Mouse (Mus musculus) CH12.LX (cell line): ENCODE results near the gene Mettl24.

Source experiments
- CHD1 ChIP-seq: IDR thresholded peaks from 2 replicates; pipeline ENCODE4 v1.6.1; 2012; ENCODE audit warnings: low read depth, low read length, improper control_type of control experiment, inconsistent platforms
- CTCF ChIP-seq, 2 experiments: IDR thresholded peaks in 1 of 2; conservative IDR thresholded peaks in 1 of 2; 2 replicates each; pipeline ENCODE4 v1.5.1; 2011 to 2012; ENCODE audit warnings: low read depth in 2 of 2, low read length in 2 of 2, improper control_type of control experiment in 1 of 2, inconsistent platforms in 1 of 2, mild to moderate bottlenecking in 1 of 2, moderate library complexity in 1 of 2
- KAT2A ChIP-seq: IDR thresholded peaks from 2 replicates; pipeline ENCODE4 v1.6.1; 2012; ENCODE audit warnings: low read length, improper control_type of control experiment, inconsistent platforms; ENCODE audit not compliant: insufficient replicate concordance
- NRF1 ChIP-seq: IDR thresholded peaks from 2 replicates; pipeline ENCODE4 v1.6.1; 2014; ENCODE audit warnings: low read depth, mild to moderate bottlenecking, inconsistent platforms, low read length, improper control_type of control experiment, moderate library complexity
- RCOR1 ChIP-seq: conservative IDR thresholded peaks from 2 replicates; pipeline ENCODE4 v1.6.1; 2012; ENCODE audit warnings: low read depth, mild to moderate bottlenecking, inconsistent platforms, low read length, improper control_type of control experiment

DNA sequence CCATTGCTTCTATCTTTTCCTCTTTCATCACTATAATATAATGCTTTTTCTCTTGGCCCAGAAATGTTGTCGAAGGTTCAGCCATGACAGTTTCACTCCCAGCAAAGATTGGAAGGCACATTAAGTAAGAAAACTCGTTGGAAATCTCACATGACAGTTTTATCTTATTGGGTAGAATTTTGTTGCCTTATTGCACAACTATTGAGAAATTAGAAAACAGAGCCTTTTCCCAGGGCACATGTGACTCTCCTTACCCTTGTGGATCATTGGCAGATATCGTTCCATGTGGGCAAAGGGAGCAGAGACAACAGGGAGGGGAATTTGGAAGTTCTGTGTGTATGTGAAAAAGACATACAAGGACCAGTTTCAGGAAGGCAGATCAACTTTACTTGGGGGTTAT lies 107.3 kb downstream of the Mettl24 start:
- TF ChIP-seq NRF1 (no peak), KAT2A (no peak), CHD1 (no peak), RCOR1 (no peak), CTCF (conservative IDR thresholded peaks at IDR 0.05 in 1 of 2, IDR thresholded peaks at IDR 0.05 in 1 of 2; ENCODE audit: low read depth in 2 of 2, low read length in 2 of 2) (no peak)
